Mouse (Mus musculus): ENCODE results near the gene Nudt4.

- TF ChIP-seq CTCF (IDR thresholded peaks at IDR 0.05; ENCODE audit: low read depth, low read length) (no peak), GATA1 (IDR thresholded peaks at IDR 0.05; ENCODE audit: borderline replicate concordance, low read length) (no peak)
Observed at GRCm38 (mm10) chr10:95525037-95525675, 38.8 kb downstream of the Nudt4 start.
